Mouse (Mus musculus): ENCODE data around the gene Vmn1r132.
"Not testable (repeated sequence)": the region's sequence is repeated elsewhere in the genome, so short reads cannot be mapped to it uniquely, and the experiment has no call there.

Vmn1r132 gene

GRCm38 (mm10) chr7:21613792-21614191 lies at the start of gene Vmn1r132:
Gene Vmn1r132, plus strand, starts transcription at chr7:21614092.
- not testable (repeated sequence) for DNase-seq (ENCODE audit: low spot score)

All from lung, postnatal 25 days (tissue).